Mouse (Mus musculus) heart, postnatal 10 days (tissue): Measurements from ENCODE around the gene Tmem151b. TPM values are rescaled to one million over a fixed set of nuclear protein-coding genes. Genes with fewer than 3 reads are reported as not detected.

Source experiments
- DNase-seq, 2 experiments: peaks; one replicate each; pipeline ENCODE4 v3.0.0; 2021
- intact Hi-C: fragments of 180-260 bp; cut with DNase I; formaldehyde crosslinking; loops from one replicate; pipeline ENCODE4 v1.15.1; 2025
- total RNA-seq, 2 experiments: library from RNA; stranded (reverse); gene quantifications; 2 replicates each; pipeline ENCODE4 v1.2.3; 2021

Tmem151b gene
- total RNA-seq, 2 experiments from 2014 or later = 0.05 to 0.12 TPM

DNA sequence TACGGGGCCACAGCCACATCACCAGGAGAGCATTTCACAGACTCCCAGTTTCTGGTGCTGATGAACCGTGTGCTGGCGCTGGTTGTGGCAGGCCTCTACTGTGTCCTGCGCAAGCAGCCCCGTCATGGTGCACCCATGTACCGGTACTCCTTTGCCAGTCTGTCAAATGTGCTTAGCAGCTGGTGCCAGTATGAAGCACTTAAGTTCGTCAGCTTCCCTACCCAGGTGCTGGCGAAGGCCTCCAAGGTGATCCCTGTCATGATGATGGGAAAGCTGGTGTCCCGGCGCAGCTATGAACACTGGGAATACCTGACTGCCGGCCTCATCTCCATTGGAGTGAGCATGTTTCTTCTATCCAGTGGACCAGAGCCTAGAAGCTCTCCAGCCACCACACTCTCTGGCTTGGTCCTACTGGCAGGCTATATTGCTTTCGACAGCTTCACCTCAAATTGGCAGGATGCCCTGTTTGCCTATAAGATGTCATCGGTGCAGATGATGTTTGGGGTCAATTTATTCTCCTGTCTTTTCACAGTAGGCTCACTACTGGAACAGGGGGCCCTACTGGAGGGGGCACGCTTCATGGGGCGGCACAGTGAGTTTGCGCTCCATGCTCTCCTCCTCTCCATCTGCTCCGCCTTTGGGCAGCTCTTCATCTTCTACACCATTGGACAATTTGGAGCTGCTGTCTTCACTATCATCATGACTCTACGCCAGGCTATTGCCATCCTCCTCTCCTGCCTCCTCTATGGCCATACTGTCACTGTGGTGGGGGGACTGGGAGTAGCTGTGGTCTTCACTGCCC is 17.1 kb upstream of the Tmem151b start:
- intact Hi-C loops = no loop called here
- DNase-seq = no peak

DNA sequence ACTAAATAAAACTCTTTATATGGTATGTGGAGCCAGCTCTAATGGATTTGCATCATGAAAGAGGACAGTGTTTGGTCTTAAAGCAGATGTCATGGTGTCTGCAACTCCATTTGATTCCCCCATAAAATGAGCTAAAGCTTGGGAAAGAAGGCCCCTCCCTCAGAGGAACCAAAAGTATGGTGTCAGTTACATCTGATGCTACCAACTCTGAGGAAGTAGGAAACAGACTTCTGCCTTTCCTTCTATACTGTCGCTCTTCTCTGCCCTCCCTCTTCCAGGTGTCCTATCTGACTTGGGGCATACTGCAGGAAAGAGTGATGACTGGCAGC is 16.5 kb upstream of the Tmem151b start:
- intact Hi-C loops = no loop called here
- DNase-seq = no peak

DNA sequence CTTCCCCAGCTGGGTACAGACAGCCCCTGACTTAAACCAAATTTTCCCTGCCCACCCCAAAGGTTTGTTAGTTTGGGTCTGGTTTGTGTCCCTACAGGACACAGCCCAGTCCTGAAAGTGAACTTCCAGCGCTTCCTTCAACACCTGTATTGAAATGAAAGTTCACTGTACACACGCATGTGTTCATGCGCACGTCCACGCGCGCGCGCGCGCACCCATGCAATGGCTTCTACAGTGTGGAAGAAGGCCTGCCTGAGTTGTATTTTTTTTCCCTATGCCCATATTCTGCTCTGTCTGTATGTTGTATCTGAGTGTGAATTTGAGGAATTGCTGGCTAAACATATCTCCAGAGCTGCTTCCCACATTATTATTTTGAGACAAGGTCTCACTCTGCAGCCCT is 15.6 kb upstream of the Tmem151b start:
- no peak for DNase-seq
- intact Hi-C loops = no loop called here

DNA sequence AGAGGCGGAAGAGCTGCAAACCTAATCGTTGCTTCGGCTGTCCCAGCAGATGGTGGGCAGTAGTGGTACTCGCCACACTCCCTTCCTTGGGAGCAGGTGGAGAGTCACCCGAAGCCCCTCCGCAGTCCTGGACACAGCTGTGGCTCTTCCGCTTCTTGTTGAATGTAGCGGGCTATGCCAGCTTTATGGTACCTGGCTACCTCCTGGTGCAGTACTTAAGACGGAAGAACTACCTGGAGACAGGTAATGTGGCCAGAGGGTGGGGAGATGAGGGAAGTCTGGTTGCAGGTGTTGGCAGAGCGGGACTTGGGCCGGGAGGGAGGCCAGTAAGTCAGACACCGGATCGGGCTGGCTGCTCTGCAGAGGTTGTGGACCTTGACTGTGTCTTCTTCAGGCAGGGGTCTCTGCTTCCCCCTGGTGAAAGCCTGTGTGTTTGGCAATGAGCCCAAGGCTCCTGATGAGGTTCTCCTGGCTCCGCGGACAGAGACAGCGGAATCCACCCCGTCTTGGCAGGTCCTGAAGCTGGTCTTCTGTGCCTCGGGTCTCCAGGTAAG is 15.1 kb upstream of the Tmem151b start:
- intact Hi-C loops = no loop called here
- no peak for DNase-seq

DNA sequence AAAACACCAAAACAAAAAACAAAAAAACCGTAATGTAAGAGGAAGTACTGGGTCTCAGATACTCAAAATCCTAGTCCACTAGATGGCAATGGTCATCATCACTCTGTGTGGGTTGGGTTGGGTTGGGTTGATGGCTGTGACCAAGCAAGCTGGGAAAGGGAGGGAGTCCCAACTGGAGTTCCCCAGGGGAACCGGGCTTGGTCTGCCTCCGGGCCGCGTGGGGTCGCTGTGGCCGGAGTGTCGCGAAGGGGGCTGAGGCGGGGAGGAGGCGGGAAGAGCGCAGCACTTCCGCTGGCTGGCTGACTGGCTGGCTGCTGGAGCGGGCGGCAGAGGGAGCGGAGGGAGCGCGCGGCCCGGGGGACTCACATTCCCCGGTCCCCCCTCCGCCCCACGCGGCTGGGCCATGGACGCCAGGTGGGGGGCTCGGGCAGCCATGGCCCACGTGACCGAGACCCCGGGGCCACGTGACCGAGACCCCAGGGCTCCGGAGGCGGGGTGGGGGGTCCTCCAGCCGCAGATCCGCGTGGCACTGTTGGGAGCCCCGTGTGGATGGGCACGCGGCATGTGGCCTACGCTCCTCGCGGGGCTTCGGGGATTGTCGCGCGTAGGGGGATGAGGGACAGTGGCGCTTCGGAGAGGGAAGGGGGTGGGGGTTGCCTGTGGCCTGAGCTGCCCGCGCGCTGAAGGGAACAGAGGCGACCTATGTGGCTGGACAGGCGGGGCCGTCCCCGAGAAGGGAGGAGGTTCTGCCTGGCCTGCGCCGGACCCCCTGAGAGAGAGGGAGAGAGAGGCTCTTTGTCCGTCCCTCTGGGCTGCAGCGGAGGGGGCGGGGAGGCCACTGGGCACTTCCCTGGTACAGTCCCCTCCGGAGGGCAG is 14.4 kb upstream of the Tmem151b start, which contains the start of gene Slc35b2:
TSS of gene Slc35b2 (plus strand) at position 220 of the 876 bp plus-strand sequence.
- intact Hi-C loops = no loop called here

DNA sequence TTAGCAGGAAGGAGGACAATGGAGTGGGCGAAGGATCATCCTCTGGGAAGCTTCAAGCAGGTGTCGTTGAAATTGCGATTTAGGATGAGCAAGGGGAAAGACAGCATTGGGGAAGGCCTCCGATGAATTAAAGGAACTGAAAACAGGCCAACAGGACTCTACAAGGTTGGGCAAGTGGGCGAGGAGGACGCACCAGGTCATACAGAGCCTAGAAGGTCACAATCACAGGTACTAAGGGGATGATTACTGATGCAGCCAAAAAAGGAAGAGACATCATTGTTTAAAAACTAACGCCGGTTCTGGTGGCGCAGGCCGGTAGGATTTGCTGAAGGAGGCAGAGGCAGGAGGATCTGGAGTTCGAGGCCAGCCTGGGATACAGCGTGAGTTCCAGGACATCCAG is 13.7 kb upstream of the Tmem151b start:
- DNase-seq = no peak
- intact Hi-C loops = no loop called here

More for the DNA sequence above, 14.4 kb upstream of the Tmem151b start, which contains the start of gene Slc35b2:
- DNase-seq = peak; percentile 96 to 98

DNA sequence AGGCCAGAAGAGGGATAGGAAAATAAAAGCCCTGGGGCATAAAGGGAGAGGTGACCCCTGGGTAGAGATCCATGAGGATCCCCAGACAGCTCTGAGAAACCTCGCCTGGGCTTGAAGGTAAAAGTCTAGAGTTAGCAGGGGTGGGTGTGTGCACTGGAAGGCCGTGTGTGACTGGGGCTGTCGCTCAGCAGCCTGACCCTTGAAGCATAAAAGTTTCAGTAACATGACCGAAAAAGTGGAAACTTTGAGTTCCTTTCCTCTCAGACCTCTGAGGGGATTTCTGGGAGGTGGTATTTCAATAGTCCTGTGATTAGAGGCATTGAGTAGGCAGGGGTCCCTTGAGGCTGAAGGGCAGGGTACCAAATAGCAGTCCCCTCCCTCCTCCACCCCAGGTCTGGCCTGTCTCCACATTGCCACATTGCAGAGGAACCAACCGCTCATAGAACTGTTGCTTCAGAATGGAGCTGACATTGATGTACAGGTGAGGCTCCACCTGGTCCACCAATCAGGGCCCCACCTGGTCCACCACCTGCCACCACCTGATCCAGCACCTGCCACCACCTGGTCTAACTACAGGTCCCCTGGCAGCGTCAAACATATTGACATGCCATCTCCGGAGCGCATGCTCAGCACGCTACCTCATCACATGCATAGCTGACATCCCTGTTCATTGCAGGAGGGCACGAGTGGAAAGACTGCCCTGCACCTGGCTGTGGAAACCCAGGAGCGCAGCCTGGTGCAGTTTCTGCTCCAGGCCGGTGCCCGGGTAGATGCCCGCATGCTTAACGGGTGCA is 10.5 kb upstream of the Tmem151b start:
- intact Hi-C loops = no loop called here
- DNase-seq = no peak

DNA sequence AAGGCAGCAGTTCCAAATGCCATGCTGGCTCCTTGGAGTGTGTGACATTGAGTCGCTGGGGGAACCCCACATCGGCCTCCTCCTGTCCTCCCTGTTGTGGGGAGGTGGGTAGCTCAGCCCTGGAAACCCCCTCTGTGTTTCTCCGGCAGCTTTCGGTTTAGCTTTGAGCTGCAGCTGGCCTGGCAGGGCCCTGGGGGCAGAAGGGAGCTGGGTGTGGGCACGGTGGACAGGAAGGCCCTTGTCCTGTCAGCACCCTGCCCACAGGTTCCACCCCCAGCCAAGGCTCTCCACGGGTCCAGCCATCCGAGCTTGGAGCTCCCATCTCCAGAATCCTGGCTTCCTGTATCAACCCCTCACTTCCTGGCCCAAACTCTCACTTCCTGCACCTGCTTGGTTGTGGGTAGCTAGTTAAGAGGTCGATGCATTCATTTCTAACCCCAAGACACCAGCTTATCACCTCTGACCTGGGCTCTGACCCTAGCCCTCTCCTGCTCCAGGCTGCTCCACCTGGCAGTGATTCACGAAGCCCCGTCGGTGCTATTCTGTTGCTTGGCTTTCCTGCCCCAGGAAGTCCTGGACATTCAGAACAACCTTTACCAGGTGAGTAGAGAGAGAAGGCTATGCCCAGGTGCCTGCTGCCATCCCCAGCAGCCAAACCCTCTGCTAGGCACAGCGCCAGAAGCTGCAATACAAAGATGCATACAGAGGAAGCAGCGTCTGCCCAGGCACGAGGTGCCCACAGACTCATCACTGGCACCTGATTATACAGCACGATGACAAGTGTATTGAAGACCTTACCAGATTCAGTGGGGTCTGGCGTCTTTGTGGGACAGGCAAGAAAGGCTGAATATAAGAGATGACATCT is 8.8 kb upstream of the Tmem151b start:
- peak in 1 of 2 experiments; percentile 15 for DNase-seq
- intact Hi-C loops = no loop called here

DNA sequence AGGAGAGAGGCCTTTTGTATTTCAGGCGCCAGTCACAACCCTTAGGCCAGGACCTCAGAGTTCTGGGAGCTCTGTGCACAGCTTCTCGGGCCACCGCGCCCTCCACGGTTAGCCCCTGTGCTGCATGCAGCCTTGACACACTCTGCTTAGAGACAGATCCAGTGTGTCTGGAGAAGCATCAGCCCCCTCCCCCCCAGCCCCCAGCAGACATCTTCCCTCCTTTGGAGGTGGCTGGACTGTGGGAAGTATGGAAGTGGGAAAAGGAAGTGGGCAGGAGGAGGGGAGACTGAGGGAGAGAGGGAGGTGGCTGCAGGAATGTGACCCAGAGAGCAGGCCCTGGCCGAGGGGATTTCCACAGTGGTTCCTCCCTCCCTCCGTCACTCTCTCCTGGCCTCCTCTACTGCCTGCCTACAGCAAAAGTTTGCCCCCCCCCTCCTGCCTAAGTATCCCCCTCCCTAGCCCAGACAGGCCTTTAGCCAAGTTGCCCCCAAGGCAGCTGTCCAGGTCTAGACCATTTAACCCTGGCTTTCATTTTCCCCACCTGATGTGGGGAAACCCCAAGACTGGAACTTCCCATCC is 7.9 kb upstream of the Tmem151b start:
- intact Hi-C loops = no loop called here
- peak in 1 of 2 experiments; percentile 2 for DNase-seq

DNA sequence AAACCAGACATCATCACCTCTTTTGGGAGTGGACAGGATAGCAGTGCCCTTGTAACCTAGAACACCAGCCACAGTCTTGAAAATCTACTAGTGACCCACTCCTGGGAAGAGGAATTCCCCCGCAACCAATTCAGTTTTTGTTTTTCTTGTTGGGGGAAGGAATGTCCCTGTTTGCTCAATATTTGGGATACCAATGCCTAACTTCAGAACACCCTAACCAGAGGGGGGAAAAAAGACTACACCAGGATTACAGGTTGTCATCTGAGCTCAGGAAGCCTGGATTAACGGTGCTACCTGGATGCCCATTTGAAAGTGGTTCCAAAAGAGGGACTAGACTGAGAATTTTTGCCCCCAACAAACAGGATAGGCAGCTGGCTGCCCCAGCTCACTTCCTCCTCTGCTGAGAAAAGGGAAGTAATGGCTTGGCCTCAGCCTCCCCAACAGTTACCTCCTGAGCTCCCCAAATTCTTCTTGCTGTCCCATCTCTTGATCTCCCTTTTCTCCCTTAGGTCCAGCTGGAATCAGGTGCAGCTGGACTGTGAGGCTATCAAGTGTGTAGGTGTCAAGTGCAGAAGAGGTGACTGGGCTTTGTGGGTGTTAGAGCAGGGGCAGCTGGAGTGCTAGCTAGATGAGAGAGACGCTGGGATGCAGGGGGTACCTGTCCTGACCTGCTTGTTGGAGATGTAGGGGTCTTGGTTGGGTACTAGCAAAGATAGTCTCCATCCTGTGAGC is 7.2 kb upstream of the Tmem151b start:
- intact Hi-C loops = no loop called here
- peak in 1 of 2 experiments; percentile 15 for DNase-seq

DNA sequence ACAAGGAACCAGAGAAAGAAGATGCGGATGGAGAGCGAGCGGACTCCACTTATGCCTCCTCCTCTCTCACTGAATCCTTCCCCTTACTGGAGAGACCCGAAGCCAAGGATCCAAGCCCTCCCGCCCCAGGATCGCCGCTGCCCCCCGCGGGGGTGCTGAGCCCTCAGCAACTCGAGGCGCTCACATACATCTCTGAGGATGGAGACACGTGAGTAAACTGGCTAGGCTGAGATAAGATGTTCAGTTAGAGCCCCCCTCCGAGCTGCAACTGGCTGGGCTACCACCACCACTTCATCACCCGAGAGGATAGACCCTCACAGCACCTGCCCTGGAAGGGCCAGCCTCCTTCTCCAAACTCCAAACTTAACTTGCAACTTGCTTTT is 6.6 kb upstream of the Tmem151b start:
- no peak for DNase-seq
- intact Hi-C loops = no loop called here

DNA sequence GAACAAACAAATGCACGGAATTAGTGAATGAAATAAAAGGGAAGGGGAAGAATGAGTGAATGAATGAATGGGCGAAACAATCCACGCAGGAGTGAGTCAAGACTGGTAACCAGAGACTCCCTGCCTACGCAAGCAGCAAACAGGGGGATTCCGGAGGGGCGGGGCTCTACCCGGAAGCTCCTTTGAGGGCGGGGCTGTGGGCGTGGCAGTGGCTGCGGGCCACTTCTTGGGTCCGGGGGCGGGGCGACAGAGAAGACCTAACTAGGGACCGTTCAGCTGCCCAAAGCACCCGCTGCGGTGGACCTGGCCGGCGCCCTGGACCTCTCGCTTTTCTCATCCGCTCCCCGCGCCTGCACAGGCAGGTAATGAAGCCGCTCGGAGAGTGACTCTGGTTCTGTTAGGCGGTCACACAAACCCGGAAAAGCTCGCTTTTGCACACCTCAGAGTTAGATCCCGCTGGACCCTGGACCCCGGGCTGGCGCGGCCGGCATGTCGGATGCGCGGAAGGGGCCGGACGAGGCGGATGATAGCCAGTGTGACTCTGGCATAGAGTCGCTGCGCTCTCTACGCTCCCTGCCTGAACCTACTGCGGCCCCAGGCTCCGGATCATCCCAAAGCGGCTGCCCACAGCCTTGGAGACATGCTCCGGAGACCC is 6.1 kb upstream of the Tmem151b start, which contains the start of gene Nfkbie:
TSS of gene Nfkbie (plus strand) at position 252 of the 655 bp plus-strand sequence.
- intact Hi-C loops = no loop called here
- peak; percentile 95 for DNase-seq

DNA sequence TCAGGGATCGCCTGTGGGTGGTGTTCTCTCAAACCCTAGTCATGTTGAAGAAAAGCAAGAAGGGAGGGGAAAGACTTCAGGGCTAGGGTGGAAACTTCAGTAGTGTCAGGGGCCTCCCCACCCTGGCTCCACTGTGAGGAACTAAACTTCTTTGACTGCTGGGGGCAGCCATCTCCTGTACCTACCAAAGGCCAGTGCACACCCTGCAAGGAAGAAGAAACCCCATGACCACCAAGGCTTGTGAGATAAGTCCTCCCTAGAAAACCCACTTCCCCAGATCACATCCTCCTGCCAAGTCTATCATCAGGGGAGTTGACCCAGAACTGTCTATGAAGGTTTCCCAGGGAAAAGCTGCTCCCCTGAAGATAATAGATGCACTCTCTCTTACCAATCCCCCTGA is 4.9 kb upstream of the Tmem151b start:
- intact Hi-C loops = no loop called here
- DNase-seq = no peak

DNA sequence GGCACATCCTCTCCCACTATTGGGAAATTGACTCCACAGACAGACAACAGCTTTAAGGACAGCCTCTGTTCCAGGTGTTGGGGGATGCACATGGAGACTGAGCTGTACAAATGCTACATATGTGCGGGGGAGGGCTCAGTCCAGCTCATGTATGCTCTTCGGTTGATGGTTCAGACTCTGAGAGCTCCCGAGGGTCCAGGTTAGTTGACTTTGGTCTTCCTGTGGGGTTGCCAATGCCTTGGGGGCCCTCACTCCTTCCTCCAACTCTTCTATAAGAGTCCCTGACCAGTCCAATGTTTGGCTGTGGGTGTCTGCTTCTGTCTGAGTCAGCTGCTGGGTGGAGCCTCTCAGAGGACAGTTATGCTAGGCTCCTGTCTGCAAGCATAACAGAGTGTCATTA is 3.6 kb upstream of the Tmem151b start:
- DNase-seq = no peak
- intact Hi-C loops = no loop called here

DNA sequence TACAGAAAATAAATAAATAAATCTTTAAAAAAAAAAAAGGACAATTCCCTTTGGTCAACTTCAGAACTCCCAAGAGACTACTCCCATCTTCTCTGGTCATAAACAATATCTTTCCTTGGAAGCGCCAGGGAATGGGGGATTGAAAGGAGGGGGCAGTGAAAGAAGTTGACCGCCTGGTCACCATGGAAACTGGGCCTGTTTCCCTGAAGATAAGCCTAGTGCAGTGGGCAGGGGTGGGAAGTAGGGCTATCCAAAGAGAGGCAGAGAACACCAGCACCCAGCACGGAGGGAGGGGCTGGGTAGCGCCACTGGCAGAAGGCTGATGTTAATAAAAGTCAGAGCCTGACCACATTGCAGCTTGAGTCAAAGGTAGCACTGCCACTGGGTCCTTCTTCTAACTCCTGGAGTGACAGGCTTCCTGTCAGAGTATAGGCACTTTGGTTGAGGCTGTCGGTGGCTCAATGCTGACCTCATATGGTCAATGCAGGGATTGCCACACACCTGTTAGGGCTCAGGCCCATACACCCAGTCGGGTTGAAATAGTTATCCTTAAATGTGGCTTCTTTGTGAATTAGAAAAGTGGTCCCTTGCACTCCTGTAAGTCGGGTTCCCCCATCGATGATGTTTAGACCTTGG is 2.5 kb upstream of the Tmem151b start:
- peak; percentile 82 to 87 for DNase-seq
- intact Hi-C loops = loop anchor here (1.0 kb wide), 2 partner anchors 36 to 74 kb away; no protein-coding TSS in a partner anchor

DNA sequence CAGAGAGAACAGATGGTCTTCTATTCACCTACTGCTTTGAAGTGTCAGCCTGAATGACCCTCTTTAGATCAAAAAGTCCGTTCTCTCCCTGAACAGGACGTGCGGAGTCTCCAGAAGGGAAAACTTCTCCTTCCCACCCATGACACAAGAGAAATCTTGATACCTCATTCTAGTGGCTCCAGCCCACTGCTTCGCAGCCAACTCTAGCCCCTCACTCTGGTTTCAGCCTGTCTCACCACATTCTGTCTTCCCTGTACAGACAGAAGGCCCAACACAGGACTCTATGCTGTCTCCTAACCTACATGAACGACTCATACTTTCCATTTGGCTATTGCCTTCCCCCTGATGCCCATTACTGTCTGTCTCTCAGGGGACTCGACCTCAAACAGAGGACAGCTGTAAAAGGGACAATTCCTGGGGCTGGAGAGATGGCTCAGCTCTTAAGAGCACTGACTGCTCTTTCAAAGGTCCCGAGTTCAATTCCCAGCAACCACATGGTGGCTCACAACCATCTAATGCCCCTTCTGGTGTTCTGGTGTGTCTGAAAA is 1.8 kb upstream of the Tmem151b start:
- intact Hi-C loops = no loop called here
- DNase-seq = no peak

DNA sequence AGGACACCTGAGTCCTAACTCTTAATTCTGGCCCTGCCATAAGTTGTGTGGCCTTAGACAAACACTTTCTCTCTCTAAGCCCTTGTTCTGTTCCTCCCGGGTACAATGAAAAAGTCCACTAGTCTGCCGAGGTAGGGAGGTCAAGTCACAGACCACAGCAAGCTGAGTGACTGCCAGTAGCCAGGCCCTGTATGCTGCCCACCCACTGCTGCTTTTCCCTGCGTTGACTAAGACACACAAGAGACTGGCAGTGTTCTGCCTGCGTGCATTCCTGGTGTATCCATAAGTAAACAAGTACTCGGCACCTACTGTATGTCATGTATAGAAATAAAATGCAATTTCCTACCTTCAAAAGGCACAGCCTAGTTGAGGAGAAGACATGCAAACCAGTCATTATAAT is 776 bp upstream of the Tmem151b start:
- DNase-seq = no peak
- intact Hi-C loops = no loop called here
